ENCODE assay signal across 20 mouse cellular contexts in the genomic region with DNA sequence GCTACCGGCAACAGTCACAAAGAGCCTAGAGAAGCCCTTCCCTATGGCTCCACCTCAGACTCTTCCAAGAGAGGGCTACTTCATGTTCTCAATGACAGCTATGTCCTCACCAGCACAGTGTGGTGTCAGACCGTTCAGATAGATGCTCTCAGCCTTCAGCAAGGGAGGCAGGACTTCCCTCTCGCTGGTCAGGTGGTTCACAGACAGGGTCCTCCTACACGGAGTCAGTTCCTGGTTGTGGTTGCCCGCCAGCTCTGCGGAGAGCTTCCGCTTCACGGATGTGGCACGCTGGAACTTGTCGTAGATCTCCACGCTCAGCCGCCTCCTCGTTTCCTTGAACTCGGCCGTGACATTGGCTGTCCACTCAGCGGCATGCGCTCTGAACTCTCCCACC.
DNase-seq lines count a peak whose midpoint lies in the region; ATAC-seq lines count a peak whose summit lies in the region.
"Had no signal": no experiment of that assay in that cellular context is flagged by ENCODE, and none has a peak within 500 bp of the region (broad histone marks: within the 10 kb centered on the region; RNA-seq: fewer than 3 reads in every experiment).

No protein-coding gene starts in this region.

- peak; percentile 58 for ATAC-seq in forebrain, embryonic 12.5 days (ENCODE audit: low FRiP score)
- ATAC-seq in forebrain, embryonic 13.5 days = no peak
- peak; percentile 56 for ATAC-seq in midbrain, embryonic 12.5 days (ENCODE audit: low FRiP score, low read depth)
- no peak for ATAC-seq in midbrain, embryonic 15.5 days (replicated peaks)
- 0 out of 2 replicates have a peak, but pooled peaks have one; percentile 48 for ATAC-seq in hindbrain, embryonic 16.5 days
- ATAC-seq: forebrain, postnatal 0 days; liver, postnatal 0 days had no signal

- H3K9me3 ChIP-seq in forebrain, embryonic 12.5 days = no peaks in the 10 kb centered on the region
- no peaks in the 10 kb centered on the region for H3K9me3 ChIP-seq in forebrain, embryonic 13.5 days (replicated peaks)
- H3K9me3 ChIP-seq in midbrain, embryonic 12.5 days = 0 out of 2 replicates have a peak, but pooled peaks cover 4% of the 10 kb centered on the region
- no peaks in the 10 kb centered on the region for H3K9me3 ChIP-seq in midbrain, embryonic 15.5 days
- H3K9me3 ChIP-seq in hindbrain, embryonic 16.5 days (ENCODE audit: control insufficient read depth, low read length) = peaks cover 4% of the 10 kb centered on the region; the same call in 1 of the 2 replicates
- H3K9me3 ChIP-seq: heart, embryonic 15.5 days; stomach, embryonic 15.5 days had no signal

- 87% methylated on average over 17 of the region's 17 CpGs for WGBS in forebrain, embryonic 12.5 days
- WGBS in forebrain, embryonic 13.5 days = 91% methylated on average over 17 of the region's 17 CpGs
- WGBS in midbrain, embryonic 12.5 days = 90% methylated on average over 17 of the region's 17 CpGs
- 86% methylated on average over 17 of the region's 17 CpGs for WGBS in midbrain, embryonic 15.5 days
- 85% methylated on average over 17 of the region's 17 CpGs for WGBS in hindbrain, embryonic 16.5 days

- peaks cover 11% of the 10 kb centered on the region; the same call in 1 of the 2 replicates for H3K4me1 ChIP-seq in forebrain, embryonic 12.5 days
- H3K4me1 ChIP-seq in forebrain, embryonic 13.5 days = 0 out of 2 replicates have a peak, but pooled peaks cover 5% of the 10 kb centered on the region
- H3K4me1 ChIP-seq in midbrain, embryonic 12.5 days = peaks cover 9% of the 10 kb centered on the region
- no peaks in the 10 kb centered on the region; the same call in 1 of the 2 replicates for H3K4me1 ChIP-seq in midbrain, embryonic 15.5 days
- H3K4me1 ChIP-seq in hindbrain, embryonic 16.5 days (ENCODE audit: control insufficient read depth, insufficient read depth, low read depth, low read length) = no peaks in the 10 kb centered on the region
- H3K4me1 ChIP-seq: heart, embryonic 15.5 days; neural tube, embryonic 12.5 days; stomach, embryonic 15.5 days had no signal

- no peak overlapping the region for H3K27ac ChIP-seq in forebrain, embryonic 12.5 days
- H3K27ac ChIP-seq in forebrain, embryonic 13.5 days = no peak overlapping the region
- no peak overlapping the region for H3K27ac ChIP-seq in midbrain, embryonic 12.5 days (replicated peaks)
- no peak overlapping the region for H3K27ac ChIP-seq in midbrain, embryonic 15.5 days
- no peak overlapping the region for H3K27ac ChIP-seq in hindbrain, embryonic 16.5 days (ENCODE audit: low read depth, low read length)
- H3K27ac ChIP-seq: heart, embryonic 15.5 days; neural tube, embryonic 12.5 days; stomach, embryonic 15.5 days had no signal

- DNase-seq in ZHBTc4 (ENCODE audit: low read depth, low spot score) = peak; percentile 54
- DNase-seq in layer of hippocampus, adult 18-20 months (ENCODE audit: low spot score in 2 of 2) = no peak
- DNase-seq: adrenal gland, postnatal 10 days; cerebellum, adult 11-12 months; forebrain, postnatal 0 days; heart, adult 18-20 months; kidney, adult 8-10 months; kidney, postnatal 25 days; layer of hippocampus, adult 9-11 months; liver, postnatal 0 days; right cerebral cortex, postnatal 14 days; thymus, postnatal 14 days had no signal

- peaks cover 4% of the 10 kb centered on the region; the same call in 1 of the 2 replicates for H3K36me3 ChIP-seq in forebrain, embryonic 12.5 days (replicated peaks)
- peaks cover 14% of the 10 kb centered on the region; the same call in 1 of the 2 replicates for H3K36me3 ChIP-seq in forebrain, embryonic 13.5 days (ENCODE audit: poor library complexity, severe bottlenecking)
- no peaks in the 10 kb centered on the region for H3K36me3 ChIP-seq in midbrain, embryonic 12.5 days
- no peaks in the 10 kb centered on the region; the same call in 1 of the 2 replicates for H3K36me3 ChIP-seq in midbrain, embryonic 15.5 days (replicated peaks)
- peaks cover 6% of the 10 kb centered on the region for H3K36me3 ChIP-seq in hindbrain, embryonic 16.5 days (ENCODE audit: control insufficient read depth, insufficient read depth, low read length)
- H3K36me3 ChIP-seq: heart, embryonic 15.5 days; neural tube, embryonic 12.5 days; stomach, embryonic 15.5 days had no signal

- no peaks in the 10 kb centered on the region for H3K27me3 ChIP-seq in forebrain, embryonic 12.5 days
- no peaks in the 10 kb centered on the region for H3K27me3 ChIP-seq in forebrain, embryonic 13.5 days
- no peaks in the 10 kb centered on the region for H3K27me3 ChIP-seq in midbrain, embryonic 12.5 days
- H3K27me3 ChIP-seq in midbrain, embryonic 15.5 days (replicated peaks) = no peaks in the 10 kb centered on the region
- H3K27me3 ChIP-seq in hindbrain, embryonic 16.5 days (replicated peaks; ENCODE audit: control insufficient read depth, insufficient read depth, low read length) = no peaks in the 10 kb centered on the region
- H3K27me3 ChIP-seq: heart, embryonic 15.5 days; neural tube, embryonic 12.5 days; stomach, embryonic 15.5 days had no signal

- H3K4me2 ChIP-seq in forebrain, embryonic 12.5 days = no peak overlapping the region
- H3K4me2 ChIP-seq in forebrain, embryonic 13.5 days = no peak overlapping the region
- no peak overlapping the region; the same call in 1 of the 2 replicates for H3K4me2 ChIP-seq in midbrain, embryonic 12.5 days (replicated peaks)
- H3K4me2 ChIP-seq in midbrain, embryonic 15.5 days = no peak overlapping the region
- H3K4me2 ChIP-seq in hindbrain, embryonic 16.5 days (ENCODE audit: low read length) = no peak overlapping the region
- H3K4me2 ChIP-seq: heart, embryonic 15.5 days; neural tube, embryonic 12.5 days; stomach, embryonic 15.5 days had no signal

- H3K9ac ChIP-seq in forebrain, embryonic 12.5 days = no peak overlapping the region
- H3K9ac ChIP-seq in forebrain, embryonic 13.5 days = no peak overlapping the region
- H3K9ac ChIP-seq in midbrain, embryonic 12.5 days (replicated peaks) = no peak overlapping the region
- H3K9ac ChIP-seq in midbrain, embryonic 15.5 days = no peak overlapping the region
- no peak overlapping the region for H3K9ac ChIP-seq in hindbrain, embryonic 16.5 days (ENCODE audit: low read depth, low read length)
- H3K9ac ChIP-seq: forebrain, postnatal 0 days; heart, embryonic 15.5 days; liver, postnatal 0 days; neural tube, embryonic 12.5 days; stomach, embryonic 15.5 days had no signal

- no peak overlapping the region for H3K4me3 ChIP-seq in forebrain, embryonic 12.5 days (replicated peaks)
- H3K4me3 ChIP-seq in forebrain, embryonic 13.5 days = no peak overlapping the region
- H3K4me3 ChIP-seq in midbrain, embryonic 12.5 days = no peak overlapping the region
- no peak overlapping the region for H3K4me3 ChIP-seq in midbrain, embryonic 15.5 days
- H3K4me3 ChIP-seq in hindbrain, embryonic 16.5 days (ENCODE audit: low read length) = no peak overlapping the region
- H3K4me3 ChIP-seq: heart, embryonic 15.5 days; neural tube, embryonic 12.5 days; stomach, embryonic 15.5 days had no signal

Comparison
In these comparisons a context has a peak if more than half of its experiments do, and no peak if none do; other contexts are left out.
1. ATAC-seq: peak in forebrain, embryonic 12.5 days (single experiment), midbrain, embryonic 12.5 days (single experiment) and hindbrain, embryonic 16.5 days (single experiment); none in forebrain, embryonic 13.5 days (single experiment) and midbrain, embryonic 15.5 days (single experiment).